Mouse (Mus musculus) heart, embryonic 11.5 days (tissue): ENCODE measurements around the gene Gm10203. TPM values are rescaled to one million over a fixed set of nuclear protein-coding genes. Genes with fewer than 3 reads are reported as not detected.
A peak's percentile ranks its signal among the peaks of the same experiment; 100 is the strongest.
"Not testable (repeated sequence)": the region's sequence is repeated elsewhere in the genome, so short reads cannot be mapped to it uniquely, and the experiment has no call there.

ENCODE experiments used
- ATAC-seq: fragments of 200-750 bp; cut with Nextera tagmentation; replicated peaks from 2 replicates; pipeline ENCODE4 v1.8.0; 2017; ENCODE audit warnings: moderate library complexity; ENCODE audit not compliant: insufficient number of reproducible peaks, low FRiP score, low TSS enrichment
- H3K27ac ChIP-seq: fragments of 300-500 bp; sonication (generic); 2 replicates; pipeline ENCODE4 v1.5.1; 2014; ENCODE audit warnings: mild to moderate bottlenecking, low read depth, low read length
- H3K27me3 ChIP-seq: fragments of 300-500 bp; sonication (generic); 2 replicates; pipeline ENCODE4 v1.6.1; 2014; ENCODE audit warnings: mild to moderate bottlenecking, low read length, mixed read lengths; ENCODE audit not compliant: control insufficient read depth, insufficient read depth
- H3K36me3 ChIP-seq: fragments of 300-500 bp; sonication (generic); 2 replicates; pipeline ENCODE4 v1.6.1; 2014; ENCODE audit warnings: mild to moderate bottlenecking, low read length, moderate library complexity, mixed read lengths; ENCODE audit not compliant: control insufficient read depth, insufficient read depth
- H3K4me1 ChIP-seq: fragments of 300-500 bp; sonication (generic); 2 replicates; pipeline ENCODE4 v1.6.1; 2014; ENCODE audit warnings: low read length; ENCODE audit not compliant: control insufficient read depth, insufficient read depth
- H3K4me2 ChIP-seq: fragments of 300-500 bp; sonication (generic); 2 replicates; pipeline ENCODE4 v1.6.1; 2014; ENCODE audit warnings: mild to moderate bottlenecking, moderate library complexity
- H3K4me3 ChIP-seq: fragments of 300-500 bp; sonication (generic); 2 replicates; pipeline ENCODE4 v1.5.1; 2014; ENCODE audit warnings: low read depth, low read length
- H3K9ac ChIP-seq: fragments of 300-500 bp; sonication (generic); 2 replicates; pipeline ENCODE4 v1.6.1; 2014; ENCODE audit warnings: mild to moderate bottlenecking, low read depth, low read length, moderate library complexity
- H3K9me3 ChIP-seq: fragments of 300-500 bp; sonication (generic); replicated peaks from 2 replicates; pipeline ENCODE4 v1.6.1; 2016; ENCODE audit warnings: low read length; ENCODE audit not compliant: control insufficient read depth
- WGBS: fragments of 180-500 bp; shearing (Covaris S2); extraction: QIAGEN DNeasy Blood & Tissue Kit; methylation state at CpG from one replicate; pipeline ENCODE4 v1.1.7; 2014; ENCODE audit not compliant: insufficient replicate concordance; 5-methylcytosine and 5-hydroxymethylcytosine counted together
- polyA plus RNA-seq: library from polyadenylated mRNA; unstranded; fragments of >200 nt; fragmentation: Nextera tagmentation; extraction: Ambion mirVana; gene quantifications from 2 replicates; pipeline ENCODE4 v1.2.1, GENCODE M21; 2014

The Gm10203 gene
- polyA plus RNA-seq, 1 experiment from 2014 or later = not detected

DNA sequence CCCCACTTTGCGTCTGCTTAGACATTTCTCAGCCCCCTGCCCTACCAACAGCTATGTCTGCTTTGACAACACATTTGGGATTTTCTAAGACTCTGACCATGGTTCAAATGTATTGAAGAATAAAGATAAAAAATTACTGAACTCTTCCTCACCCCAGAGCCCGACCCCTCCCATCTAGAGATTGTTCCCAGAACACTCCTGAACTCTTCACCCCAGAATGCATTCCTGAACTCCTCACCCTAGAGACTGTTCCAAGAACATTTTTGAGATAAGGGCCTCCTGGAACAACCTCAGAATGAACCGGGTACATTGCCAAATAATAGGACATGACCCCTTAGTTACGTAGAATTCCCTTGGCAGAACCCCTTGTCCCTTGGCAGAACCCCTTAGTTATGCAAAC, 37.1 kb downstream of the Gm10203 start:
- H3K9ac ChIP-seq, H3K27ac ChIP-seq, H3K27me3 ChIP-seq, ATAC-seq, H3K4me2 ChIP-seq, H3K4me1 ChIP-seq, H3K9me3 ChIP-seq, H3K4me3 ChIP-seq: not testable (repeated sequence)
- H3K36me3 ChIP-seq = peaks cover 16% of the 10 kb centered on the region
- 70% methylated on average over 2 of the region's 4 CpGs for WGBS

DNA sequence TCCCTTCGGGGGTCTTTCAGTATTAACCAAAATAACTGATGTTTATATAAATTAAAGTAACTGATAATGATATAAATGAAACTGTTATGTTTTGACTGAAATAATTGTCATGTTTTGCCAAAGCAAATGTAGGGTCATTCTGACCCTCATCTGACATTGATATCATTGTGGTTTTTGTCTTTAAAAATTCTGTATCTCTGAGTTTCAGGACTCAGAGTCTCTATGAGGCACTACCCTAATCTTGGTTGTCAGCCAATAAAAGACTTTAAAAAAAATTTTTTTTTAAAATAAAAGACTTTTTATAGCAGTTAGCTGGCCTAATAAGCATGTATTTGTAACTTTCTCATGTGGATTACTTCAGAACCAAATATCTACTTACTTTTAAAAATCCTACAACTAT, 37.7 kb downstream of the Gm10203 start:
- Histone ChIP-seq H3K27ac (no peak overlapping the region), H3K4me2 (no peak overlapping the region), H3K4me1 (no peaks in the 10 kb centered on the region), H3K9me3 (no peaks in the 10 kb centered on the region), H3K4me3 (no peak overlapping the region), H3K27me3 (no peaks in the 10 kb centered on the region), H3K9ac (no peak overlapping the region), H3K36me3 (peaks cover 14% of the 10 kb centered on the region)
- WGBS = 87% methylated on average over 1 of the region's 1 CpGs
- ATAC-seq = no peak

DNA sequence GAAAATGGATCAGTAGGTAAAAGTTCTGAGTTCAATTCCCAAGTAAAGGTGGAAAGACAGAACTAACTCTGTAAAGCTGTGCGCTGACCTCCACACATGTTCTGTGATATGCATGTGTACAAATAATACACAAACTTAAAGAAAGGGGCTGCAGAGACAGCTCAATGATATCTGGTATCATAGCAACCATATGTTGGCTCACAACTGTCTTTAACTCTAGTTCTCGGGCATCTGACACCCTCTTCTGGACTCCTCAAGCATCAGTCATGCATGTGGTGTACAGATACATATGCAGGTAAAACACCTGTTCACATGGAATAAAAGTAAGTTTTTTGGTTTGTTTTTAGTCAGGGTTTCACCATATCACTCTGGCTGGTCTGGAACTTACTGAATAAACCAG, 38.5 kb downstream of the Gm10203 start:
- no peak for ATAC-seq
- WGBS = 84% methylated on average over 2 of the region's 2 CpGs
- H3K36me3 ChIP-seq = peaks cover 14% of the 10 kb centered on the region

DNA sequence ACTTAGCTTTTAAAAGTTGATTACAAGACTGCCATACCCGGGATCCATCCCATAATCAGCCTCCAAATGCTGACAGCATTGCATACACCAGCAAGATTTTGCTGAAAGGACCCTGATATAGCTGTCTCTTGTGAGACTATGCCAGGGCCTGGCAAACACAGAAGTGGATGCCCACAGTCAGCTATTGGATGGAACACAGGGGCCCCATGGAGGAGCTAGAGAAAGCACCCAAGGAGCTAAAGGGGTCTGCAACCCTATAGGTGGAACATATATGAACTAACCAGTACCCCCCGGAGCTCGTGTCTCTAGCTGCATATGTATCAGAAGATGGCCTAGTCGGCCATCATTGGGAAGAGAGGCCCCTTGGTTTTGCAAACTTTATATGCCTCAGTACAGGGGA, 40.0 kb downstream of the Gm10203 start:
- not testable (repeated sequence) for H3K9me3 ChIP-seq, H3K4me2 ChIP-seq, ATAC-seq, H3K4me1 ChIP-seq, H3K27me3 ChIP-seq, H3K27ac ChIP-seq, H3K4me3 ChIP-seq, H3K9ac ChIP-seq
- 84% methylated on average over 4 of the region's 4 CpGs for WGBS
- H3K36me3 ChIP-seq = peaks cover 14% of the 10 kb centered on the region

More for the DNA sequence above, 38.5 kb downstream of the Gm10203 start:
- no peaks in the 10 kb centered on the region for H3K4me1 ChIP-seq
- H3K9ac ChIP-seq = no peak overlapping the region
- H3K27ac ChIP-seq = no peak overlapping the region
- no peak overlapping the region for H3K4me3 ChIP-seq
- H3K27me3 ChIP-seq = no peaks in the 10 kb centered on the region
- no peak overlapping the region for H3K4me2 ChIP-seq
- H3K9me3 ChIP-seq = no peaks in the 10 kb centered on the region

DNA sequence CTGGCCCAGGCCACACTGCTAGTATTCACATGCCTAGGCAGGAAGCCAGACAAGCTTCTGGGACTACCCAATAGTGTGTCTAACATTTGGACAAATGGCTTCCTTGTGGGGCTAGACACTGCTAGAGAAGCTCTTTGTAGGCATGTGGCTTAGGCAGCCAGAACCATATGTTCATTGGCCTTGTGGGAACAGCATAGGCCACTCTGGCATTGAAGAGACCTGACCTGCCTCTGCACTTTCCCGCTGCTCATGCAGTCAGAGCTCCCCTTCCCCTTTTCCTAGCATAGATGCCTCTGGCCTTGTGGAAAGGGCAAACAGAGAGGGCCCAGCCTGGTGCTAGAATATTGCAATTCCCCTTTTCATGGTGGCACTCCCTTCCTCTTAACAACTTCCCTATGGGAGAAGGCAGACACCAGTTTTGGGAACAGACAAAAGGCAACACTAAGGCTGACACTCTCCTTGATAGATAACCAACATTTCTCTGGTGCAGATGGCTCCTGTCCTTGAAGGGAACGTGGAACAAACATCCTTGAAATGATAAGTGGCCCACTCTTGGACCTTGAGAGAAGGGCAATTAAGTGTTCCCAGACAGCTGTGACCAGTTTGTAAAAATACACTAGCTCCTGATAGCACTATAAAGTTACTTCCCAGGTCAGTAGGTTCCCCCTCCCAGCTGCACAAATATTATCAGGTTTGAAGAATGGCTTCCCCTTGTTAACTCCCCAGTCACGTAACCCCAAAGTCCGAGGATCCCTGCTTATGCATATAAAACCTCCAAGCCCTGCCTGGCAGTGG, 44.1 kb downstream of the Gm10203 start:
- WGBS = 44% methylated on average over 4 of the region's 4 CpGs
- Histone ChIP-seq H3K27ac (0 out of 2 replicates have a peak overlapping the region, but pooled peaks have one; percentile 0), H3K27me3 (no peaks in the 10 kb centered on the region), H3K36me3 (peaks cover 16% of the 10 kb centered on the region), H3K4me2 (no peak overlapping the region), H3K4me1 (no peaks in the 10 kb centered on the region), H3K9ac (no peak overlapping the region), H3K9me3 (no peaks in the 10 kb centered on the region; the same call in 1 of the 2 replicates), H3K4me3 (no peak overlapping the region)
- no peak for ATAC-seq

DNA sequence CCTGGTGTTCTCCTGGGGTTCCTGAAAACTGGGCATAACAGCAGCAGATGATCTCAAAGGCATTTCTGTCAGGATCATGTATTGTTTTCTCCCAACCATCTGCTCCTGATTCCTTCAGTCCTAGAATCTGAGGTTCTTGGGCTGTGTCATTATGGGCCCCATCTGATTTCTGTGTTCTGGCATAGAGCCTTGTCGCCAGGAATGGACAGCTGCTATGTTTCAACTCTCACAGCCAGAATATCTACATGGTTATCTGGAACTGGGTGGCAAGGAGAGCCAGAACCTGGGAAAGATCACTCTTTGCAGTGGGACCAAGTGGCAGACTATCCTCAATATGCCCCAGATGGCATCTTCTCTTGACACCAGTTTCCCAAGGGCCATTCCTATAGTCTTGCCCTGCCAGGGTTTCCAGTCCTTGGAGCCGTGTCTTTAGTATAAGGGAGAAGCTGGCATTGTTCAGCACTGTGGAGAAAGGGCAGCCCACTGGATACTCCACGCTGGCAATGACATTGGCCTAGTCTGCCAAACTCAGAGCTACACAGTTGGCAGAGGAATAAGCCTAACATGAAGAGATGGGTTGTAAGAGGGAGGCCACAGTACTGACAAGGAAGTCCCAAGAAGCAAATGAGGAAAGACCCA, 45.1 kb downstream of the Gm10203 start:
- Histone ChIP-seq H3K4me2 (no peak overlapping the region), H3K4me3 (no peak overlapping the region), H3K36me3 (peaks cover 22% of the 10 kb centered on the region), H3K9me3 (no peaks in the 10 kb centered on the region; the same call in 1 of the 2 replicates), H3K4me1 (no peaks in the 10 kb centered on the region), H3K27ac (no peak overlapping the region), H3K27me3 (no peaks in the 10 kb centered on the region), H3K9ac (no peak overlapping the region)
- 76% methylated on average over 3 of the region's 3 CpGs for WGBS
- ATAC-seq = no peak

DNA sequence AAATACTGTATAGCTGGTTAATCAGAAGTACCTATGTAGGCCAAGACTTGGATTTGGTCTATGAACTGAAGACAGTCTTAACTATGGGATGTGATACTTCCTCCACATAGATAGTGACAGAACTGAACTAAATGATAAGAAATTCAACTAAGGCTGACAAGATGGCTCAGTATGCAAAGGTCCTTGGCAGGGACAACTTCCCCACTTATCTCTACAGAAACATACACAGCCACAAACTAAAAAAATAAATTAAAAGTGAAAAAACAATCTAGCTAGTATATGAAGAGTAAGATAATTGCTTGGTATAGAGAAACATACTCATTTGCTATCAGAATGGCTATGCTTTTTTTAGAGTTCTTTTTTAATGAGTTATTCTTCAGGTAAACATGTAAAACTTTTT, 49.1 kb downstream of the Gm10203 start:
- no peaks in the 10 kb centered on the region for H3K4me1 ChIP-seq
- H3K27me3 ChIP-seq = no peaks in the 10 kb centered on the region
- no peak for ATAC-seq
- H3K27ac ChIP-seq = no peak overlapping the region
- H3K9me3 ChIP-seq = peaks cover 7% of the 10 kb centered on the region
- no peak overlapping the region for H3K9ac ChIP-seq
- H3K4me3 ChIP-seq = no peak overlapping the region
- H3K36me3 ChIP-seq = peaks cover 48% of the 10 kb centered on the region
- H3K4me2 ChIP-seq = no peak overlapping the region
